Mouse (Mus musculus): ENCODE data around the gene Chsy1. TPM values are rescaled to one million over a fixed set of nuclear protein-coding genes. Genes with fewer than 3 reads are reported as not detected.

The Chsy1 gene
- total and polyA plus RNA-seq, 2 experiments, result 1.3 to 3.4 TPM

DNA sequence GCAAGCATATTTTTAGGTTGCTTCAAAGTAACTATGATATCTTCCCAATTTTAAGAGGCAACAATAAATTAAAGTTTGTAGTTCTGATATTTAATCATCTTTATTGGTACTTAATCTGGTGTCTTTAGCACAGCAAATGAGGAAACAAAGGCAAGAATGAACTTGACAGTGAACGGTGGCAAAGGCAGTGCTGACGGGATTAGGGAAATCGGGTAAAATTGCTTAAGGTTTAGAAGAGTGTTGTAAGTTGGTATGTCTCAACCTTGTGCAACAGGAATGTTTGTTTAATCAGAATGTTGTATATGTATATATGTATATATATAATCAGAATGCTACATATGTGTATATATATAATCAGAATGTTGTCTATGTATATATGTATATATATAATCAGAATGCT, 24.8 kb downstream of the Chsy1 start:
- Histone ChIP-seq H3K36me3 (ENCODE audit: control insufficient read depth, insufficient read depth, low read length) (no peaks in the 10 kb centered on the region), H3K9ac (ENCODE audit: low read depth, low read length) (no peak overlapping the region), H3K79me2 (ENCODE audit: control insufficient read depth, insufficient read depth, low read length) (no peaks in the 10 kb centered on the region), H3K27ac (replicated peaks; ENCODE audit: insufficient read depth, low read depth, low read length) (no peak overlapping the region), H3K4me1 (ENCODE audit: control insufficient read depth, insufficient read depth, low read length) (peaks cover 6% of the 10 kb centered on the region), H3K4me3 (ENCODE audit: insufficient read depth, low read depth, low read length) (no peak overlapping the region), H3K27me3 (ENCODE audit: control insufficient read depth, insufficient read depth, low read length) (no peaks in the 10 kb centered on the region)
- no peak for TF ChIP-seq CTCF (IDR thresholded peaks at IDR 0.05; ENCODE audit: low read depth, low read length)
- TF ChIP-seq POLR2A (IDR thresholded peaks at IDR 0.05; ENCODE audit: extremely low read depth, insufficient read depth, low read length), result no peak
- 90% methylated on average over 3 of the region's 3 CpGs for WGBS
- no peak for DNase-seq (ENCODE audit: extremely low read depth, low read depth, low spot score)

GRCm38 (mm10) chr7:66135644-66136043, 26.3 kb downstream of the Chsy1 start:
- no peak overlapping the region for H3K4me3 ChIP-seq (ENCODE audit: insufficient read depth, low read depth, low read length)
- H3K4me1 ChIP-seq (ENCODE audit: control insufficient read depth, insufficient read depth, low read length), result peaks cover 6% of the 10 kb centered on the region
- TF ChIP-seq CTCF (IDR thresholded peaks at IDR 0.05; ENCODE audit: low read depth, low read length), result no peak
- WGBS, result 8% methylated on average over 3 of the region's 3 CpGs
- peak; percentile 63 for DNase-seq (ENCODE audit: extremely low read depth, low read depth, low spot score)
- no peak overlapping the region for H3K9ac ChIP-seq (ENCODE audit: low read depth, low read length)
- H3K79me2 ChIP-seq (ENCODE audit: control insufficient read depth, insufficient read depth, low read length), result no peaks in the 10 kb centered on the region
- no peaks in the 10 kb centered on the region for H3K27me3 ChIP-seq (ENCODE audit: control insufficient read depth, insufficient read depth, low read length)
- no peaks in the 10 kb centered on the region for H3K36me3 ChIP-seq (ENCODE audit: control insufficient read depth, insufficient read depth, low read length)
- peak overlapping the region; percentile 45; the same call in 1 of the 2 replicates for H3K27ac ChIP-seq (replicated peaks; ENCODE audit: insufficient read depth, low read depth, low read length)

DNA sequence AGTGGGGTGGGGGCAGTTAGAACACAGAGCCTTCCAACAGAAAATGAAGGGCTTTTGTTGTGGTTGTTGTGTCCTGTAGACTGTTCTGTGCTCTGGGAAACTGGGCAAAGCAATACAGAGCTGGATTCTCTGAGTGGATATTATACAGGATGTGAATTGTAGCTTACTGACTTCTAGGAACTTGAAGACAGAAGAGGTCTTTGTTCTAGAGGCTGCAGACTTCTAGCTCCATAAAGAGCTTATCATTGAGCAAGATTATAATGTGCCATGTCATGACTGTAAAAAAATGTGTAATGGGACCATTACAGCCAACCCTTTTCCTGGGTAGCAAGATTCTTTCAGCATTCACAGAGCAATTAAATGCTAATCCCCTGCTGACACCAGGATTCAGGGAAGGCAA, 26.9 kb downstream of the Chsy1 start:
- no peak for DNase-seq (ENCODE audit: extremely low read depth, low read depth, low spot score)
- Histone ChIP-seq H3K27ac (replicated peaks; ENCODE audit: insufficient read depth, low read depth, low read length) (0 out of 2 replicates have a peak overlapping the region, but pooled peaks have one; percentile 20), H3K4me1 (ENCODE audit: control insufficient read depth, insufficient read depth, low read length) (peaks cover 6% of the 10 kb centered on the region)

DNA sequence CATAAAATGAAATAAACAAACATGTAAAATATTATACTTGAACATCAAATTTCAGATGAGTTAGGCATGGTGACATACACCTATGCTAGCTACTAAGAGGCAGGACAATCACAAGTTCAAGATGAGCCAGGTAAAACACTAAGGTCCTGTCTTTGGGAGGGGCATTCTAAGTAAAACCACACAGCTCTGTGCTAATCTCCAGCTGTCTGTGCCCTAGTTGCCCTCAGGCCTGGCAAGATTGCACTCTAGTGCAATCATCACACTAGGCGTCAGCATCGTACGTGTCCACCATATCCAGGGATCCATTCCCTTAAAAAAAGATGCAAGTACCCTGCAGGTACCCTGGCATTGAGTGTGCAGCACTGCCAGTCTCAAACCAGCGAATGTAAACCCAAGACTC, 28.0 kb downstream of the Chsy1 start:
- TF ChIP-seq POLR2A (IDR thresholded peaks at IDR 0.05; ENCODE audit: extremely low read depth, insufficient read depth, low read length), result no peak
- TF ChIP-seq CTCF (IDR thresholded peaks at IDR 0.05; ENCODE audit: low read depth, low read length), result no peak
- H3K27me3 ChIP-seq (ENCODE audit: control insufficient read depth, insufficient read depth, low read length), result no peaks in the 10 kb centered on the region
- no peak overlapping the region for H3K4me3 ChIP-seq (ENCODE audit: insufficient read depth, low read depth, low read length)
- 93% methylated on average over 4 of the region's 4 CpGs for WGBS
- no peak overlapping the region for H3K9ac ChIP-seq (ENCODE audit: low read depth, low read length)
- no peaks in the 10 kb centered on the region for H3K79me2 ChIP-seq (ENCODE audit: control insufficient read depth, insufficient read depth, low read length)
- peaks cover 5% of the 10 kb centered on the region for H3K4me1 ChIP-seq (ENCODE audit: control insufficient read depth, insufficient read depth, low read length)
- no peak for DNase-seq (ENCODE audit: extremely low read depth, low read depth, low spot score)
- no peak overlapping the region for H3K27ac ChIP-seq (replicated peaks; ENCODE audit: insufficient read depth, low read depth, low read length)
- no peaks in the 10 kb centered on the region for H3K36me3 ChIP-seq (ENCODE audit: control insufficient read depth, insufficient read depth, low read length)

More for the DNA sequence above, 26.9 kb downstream of the Chsy1 start:
- no peaks in the 10 kb centered on the region for H3K27me3 ChIP-seq (ENCODE audit: control insufficient read depth, insufficient read depth, low read length)
- no peak overlapping the region for H3K4me3 ChIP-seq (ENCODE audit: insufficient read depth, low read depth, low read length)
- no peak overlapping the region for H3K9ac ChIP-seq (ENCODE audit: low read depth, low read length)
- no peaks in the 10 kb centered on the region for H3K79me2 ChIP-seq (ENCODE audit: control insufficient read depth, insufficient read depth, low read length)
- no peaks in the 10 kb centered on the region for H3K36me3 ChIP-seq (ENCODE audit: control insufficient read depth, insufficient read depth, low read length)
- TF ChIP-seq POLR2A (IDR thresholded peaks at IDR 0.05; ENCODE audit: extremely low read depth, insufficient read depth, low read length) (no peak), CTCF (IDR thresholded peaks at IDR 0.05; ENCODE audit: low read depth, low read length) (no peak)

DNA sequence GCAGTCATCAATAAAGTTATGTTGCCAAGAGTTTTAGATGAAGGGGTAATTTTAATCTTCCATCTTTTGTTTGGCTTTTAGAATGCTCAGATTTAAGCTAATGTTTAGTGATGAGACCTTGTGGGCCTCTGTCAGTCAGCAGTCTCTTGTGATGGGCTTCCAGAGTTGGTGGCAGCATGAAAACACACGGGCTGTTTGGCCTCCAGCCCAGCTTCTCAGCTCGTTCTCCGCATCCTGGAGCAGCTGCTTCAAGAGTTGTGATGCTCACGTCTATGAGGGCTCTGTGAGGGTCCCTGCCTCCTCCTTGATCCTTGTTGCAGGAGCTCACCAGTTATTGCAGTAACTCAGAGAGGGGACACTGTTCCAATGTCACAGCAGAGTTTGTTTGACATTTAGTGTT, 29.0 kb downstream of the Chsy1 start:
- Histone ChIP-seq H3K4me1 (ENCODE audit: control insufficient read depth, insufficient read depth, low read length) (peaks cover 5% of the 10 kb centered on the region), H3K4me3 (ENCODE audit: insufficient read depth, low read depth, low read length) (no peak overlapping the region), H3K9ac (ENCODE audit: low read depth, low read length) (no peak overlapping the region), H3K27me3 (ENCODE audit: control insufficient read depth, insufficient read depth, low read length) (no peaks in the 10 kb centered on the region), H3K36me3 (ENCODE audit: control insufficient read depth, insufficient read depth, low read length) (no peaks in the 10 kb centered on the region), H3K79me2 (ENCODE audit: control insufficient read depth, insufficient read depth, low read length) (peaks cover 3% of the 10 kb centered on the region; the same call in 1 of the 2 replicates), H3K27ac (replicated peaks; ENCODE audit: insufficient read depth, low read depth, low read length) (no peak overlapping the region)
- DNase-seq (ENCODE audit: extremely low read depth, low read depth, low spot score), result no peak
- TF ChIP-seq POLR2A (IDR thresholded peaks at IDR 0.05; ENCODE audit: extremely low read depth, insufficient read depth, low read length), result no peak
- no peak for TF ChIP-seq CTCF (IDR thresholded peaks at IDR 0.05; ENCODE audit: low read depth, low read length)
- WGBS, result 74% methylated on average over 4 of the region's 4 CpGs

DNA sequence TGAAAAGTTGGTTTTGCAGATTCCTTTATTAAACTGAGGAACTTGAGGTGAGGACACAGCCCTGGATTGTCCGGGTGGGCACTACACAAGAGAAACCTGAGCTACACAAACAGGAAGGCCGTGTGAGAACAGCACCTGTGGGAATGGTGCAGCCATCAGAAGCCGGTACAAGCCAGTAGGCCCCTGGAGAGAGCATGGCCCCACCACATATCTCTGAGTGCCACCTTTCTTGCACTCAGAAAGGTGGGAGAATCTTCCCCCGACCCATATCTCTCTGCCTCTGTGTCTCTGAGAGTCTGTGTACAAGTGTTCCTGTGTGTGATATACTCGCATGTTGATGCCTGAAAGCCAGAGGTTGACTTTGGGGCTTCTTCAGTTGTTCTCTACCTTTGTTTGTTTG, 29.6 kb downstream of the Chsy1 start:
- no peak overlapping the region for H3K27ac ChIP-seq (replicated peaks; ENCODE audit: insufficient read depth, low read depth, low read length)
- no peaks in the 10 kb centered on the region for H3K36me3 ChIP-seq (ENCODE audit: control insufficient read depth, insufficient read depth, low read length)
- H3K27me3 ChIP-seq (ENCODE audit: control insufficient read depth, insufficient read depth, low read length), result no peaks in the 10 kb centered on the region
- TF ChIP-seq POLR2A (IDR thresholded peaks at IDR 0.05; ENCODE audit: extremely low read depth, insufficient read depth, low read length), result no peak
- no peak for TF ChIP-seq CTCF (IDR thresholded peaks at IDR 0.05; ENCODE audit: low read depth, low read length)
- no peak overlapping the region for H3K4me3 ChIP-seq (ENCODE audit: insufficient read depth, low read depth, low read length)
- no peak for DNase-seq (ENCODE audit: extremely low read depth, low read depth, low spot score)
- H3K4me1 ChIP-seq (ENCODE audit: control insufficient read depth, insufficient read depth, low read length), result peaks cover 5% of the 10 kb centered on the region
- no peak overlapping the region for H3K9ac ChIP-seq (ENCODE audit: low read depth, low read length)
- H3K79me2 ChIP-seq (ENCODE audit: control insufficient read depth, insufficient read depth, low read length), result peaks cover 3% of the 10 kb centered on the region; the same call in 1 of the 2 replicates
- 93% methylated on average over 5 of the region's 5 CpGs for WGBS

All from liver, adult 2 months (tissue).